Mouse (Mus musculus) left cerebral cortex, postnatal 36 days (tissue): Measurements from ENCODE around the gene Mtfr1l. TPM values are rescaled to one million over a fixed set of nuclear protein-coding genes. Genes with fewer than 3 reads are reported as not detected.
A peak's percentile ranks its signal among the peaks of the same experiment; 100 is the strongest.

ENCODE experiments used
- DNase-seq, 2 experiments: peaks; one replicate each; pipeline ENCODE4 v3.0.0; 2021 to 2022; ENCODE audit warnings: low spot score in 2 of 2, mixed read lengths in 1 of 2
- intact Hi-C: fragments of 180-260 bp; cut with DNase I; formaldehyde crosslinking; loops from one replicate; pipeline ENCODE4 v1.15.1; 2025
- total RNA-seq, 2 experiments: library from RNA; stranded (reverse); gene quantifications; 2 replicates each; pipeline ENCODE4 v1.2.3; 2021

Mtfr1l gene
- total RNA-seq, result 10 to 100 TPM; 61.9 to 70.2 TPM

DNA sequence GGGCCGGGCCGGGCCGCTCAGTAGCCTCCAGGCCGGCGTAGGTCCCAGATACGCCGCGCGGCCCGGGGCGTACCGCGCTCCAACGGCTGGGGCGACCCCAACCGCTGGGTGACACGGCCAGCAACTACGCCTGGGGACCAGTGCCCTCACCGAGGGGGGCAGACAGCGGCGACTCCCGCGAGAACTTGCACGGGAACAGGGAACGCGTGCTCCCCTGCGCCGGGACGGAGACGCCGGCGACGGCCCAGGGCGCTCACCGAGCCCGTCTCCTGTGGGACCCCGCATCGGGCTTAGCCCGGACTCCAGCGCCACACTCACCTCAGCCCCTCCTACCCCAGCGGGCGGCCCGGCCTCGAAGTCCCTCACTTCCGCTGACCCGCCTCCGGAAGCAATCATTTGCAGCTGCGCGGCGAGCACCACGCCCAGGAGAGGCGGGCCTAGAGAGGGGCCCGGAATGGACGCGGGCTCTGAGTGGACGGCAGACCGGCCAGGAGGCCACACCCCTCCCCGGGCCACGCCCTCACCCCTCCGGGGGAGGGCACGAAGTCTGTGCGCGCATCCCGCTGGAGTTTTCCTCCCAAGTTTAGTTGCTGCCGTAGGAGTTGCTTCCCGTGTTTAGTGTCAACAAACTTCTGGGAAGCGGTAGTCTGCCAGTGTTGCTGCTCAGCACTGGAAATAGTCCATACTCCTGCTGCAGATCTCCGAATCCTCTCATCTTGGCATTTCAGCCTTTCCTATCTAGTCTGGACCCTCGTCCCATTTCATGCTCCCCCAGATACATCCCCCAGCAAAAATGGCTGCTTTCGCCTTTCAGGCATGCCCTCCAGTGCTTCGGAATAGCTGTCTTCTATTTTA lies at the start of gene Mtfr1l:
TSS of gene Mtfr1l (minus strand) at position 456 of the 855 bp plus-strand sequence.
- intact Hi-C loops, result loop anchor here (2.0 kb wide), 1 partner anchor 18 kb away; no protein-coding TSS in a partner anchor
- DNase-seq, result peak; percentile 96 to 97

- no peak for DNase-seq
These were observed 48.3 kb upstream of the Mtfr1l start for GRCm38 (mm10) chr4:134583513-134583912.

DNA sequence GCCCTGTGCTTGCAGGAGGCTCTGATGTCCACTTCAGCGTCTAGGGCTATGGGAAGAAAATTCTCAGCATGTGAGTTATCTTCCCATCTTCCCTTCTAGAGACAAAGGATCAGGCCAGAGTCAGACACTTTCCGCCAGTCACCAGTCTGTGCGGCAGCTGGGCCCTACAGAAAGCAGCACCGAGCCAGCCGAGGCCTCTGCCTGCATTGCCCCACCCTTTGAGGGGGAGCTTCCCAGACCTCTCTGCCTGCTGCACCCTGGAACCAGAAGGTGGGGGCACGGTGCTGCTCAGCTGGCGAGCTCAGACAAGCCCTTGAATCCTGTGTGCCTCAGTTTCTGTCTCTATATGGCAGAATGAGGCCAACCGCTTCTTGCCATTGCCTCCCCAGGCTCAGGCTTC lies 46.2 kb upstream of the Mtfr1l start:
- intact Hi-C loops, result loop anchor here (5.0 kb wide), 1 partner anchor 51 kb away; no protein-coding TSS in a partner anchor
- no peak for DNase-seq

More at GRCm38 (mm10) chr4:134583513-134583912, 48.3 kb upstream of the Mtfr1l start:
- intact Hi-C loops, result loop anchor here (5.0 kb wide), 1 partner anchor 49 kb away; no protein-coding TSS in a partner anchor

DNA sequence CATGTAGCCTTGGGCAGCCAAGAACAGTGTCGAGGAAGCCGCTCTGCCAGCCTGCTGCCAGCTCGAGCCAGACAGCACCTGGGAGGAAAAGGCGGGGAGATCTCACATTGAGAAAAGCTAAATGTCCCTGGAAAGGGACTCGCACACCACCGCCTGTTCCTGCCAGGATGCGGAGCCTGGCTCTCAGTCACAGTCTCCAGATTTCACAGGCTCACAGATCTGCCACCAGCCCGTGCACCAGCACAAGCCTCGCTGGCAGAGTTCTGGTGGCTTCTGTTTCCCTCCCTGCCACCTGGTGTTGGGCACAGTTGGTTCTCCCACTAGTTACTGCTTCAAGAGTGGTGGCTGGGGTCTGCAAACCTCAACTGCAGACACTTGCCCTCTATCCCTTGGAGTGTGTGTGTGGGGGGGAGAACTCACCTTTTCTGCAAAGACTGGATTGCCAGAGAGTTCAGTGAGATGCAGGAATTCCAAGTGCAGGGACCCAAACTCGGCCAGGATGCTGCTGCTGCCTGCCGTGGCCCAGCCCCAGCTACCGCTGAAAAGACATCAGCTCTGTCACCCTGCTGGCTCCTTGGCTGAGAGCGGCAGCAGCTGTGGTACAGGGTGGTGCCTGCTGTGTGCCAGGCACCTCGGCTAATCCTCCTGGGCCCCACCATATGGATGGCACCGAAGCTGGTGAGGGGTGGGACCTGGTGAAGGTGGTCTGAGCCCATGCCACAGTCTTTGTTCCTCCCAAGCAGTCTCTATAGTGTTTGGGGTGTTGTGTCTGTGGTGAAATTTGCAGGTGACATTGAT lies 45.4 kb upstream of the Mtfr1l start:
- intact Hi-C loops, result loop anchor here (5.0 kb wide), 1 partner anchor 52 kb away; no protein-coding TSS in a partner anchor
- peak; percentile 72 to 87 for DNase-seq

- no peak for DNase-seq
- intact Hi-C loops, result loop anchor here (5.0 kb wide), 1 partner anchor 53 kb away; no protein-coding TSS in a partner anchor
These were observed 44.4 kb upstream of the Mtfr1l start for GRCm38 (mm10) chr4:134579620-134580019.

DNA sequence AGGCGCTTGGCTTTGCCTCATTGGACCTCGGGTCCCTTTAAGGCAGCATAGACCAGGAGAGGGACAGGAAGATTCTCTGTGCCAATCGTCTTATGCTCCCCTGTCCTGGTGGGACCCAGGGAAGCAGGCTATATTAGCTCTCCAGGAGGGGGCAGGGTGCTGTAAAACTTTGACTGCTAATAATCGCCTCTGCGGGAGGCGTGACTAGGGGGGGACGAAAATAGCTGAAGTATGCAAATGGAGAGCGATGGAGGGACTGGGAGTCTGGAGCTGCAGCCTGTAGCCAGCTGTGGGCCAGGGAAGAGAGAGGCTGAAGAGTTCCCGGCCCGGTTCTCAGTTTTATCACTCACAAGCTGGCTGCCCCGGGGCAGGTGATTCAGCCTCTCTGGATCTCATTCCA lies 44.0 kb upstream of the Mtfr1l start:
- DNase-seq, result no peak
- intact Hi-C loops, result no loop called here

- DNase-seq, result no peak
These were observed 43.2 kb upstream of the Mtfr1l start for GRCm38 (mm10) chr4:134578407-134578806.

GRCm38 (mm10) chr4:134577281-134577680 lies 42.1 kb upstream of the Mtfr1l start:
- intact Hi-C loops, result no loop called here

More at GRCm38 (mm10) chr4:134578407-134578806, 43.2 kb upstream of the Mtfr1l start:
- intact Hi-C loops, result no loop called here

GRCm38 (mm10) chr4:134575486-134575885 lies 40.3 kb upstream of the Mtfr1l start:
- DNase-seq, result no peak
- intact Hi-C loops, result no loop called here

More at GRCm38 (mm10) chr4:134577281-134577680, 42.1 kb upstream of the Mtfr1l start:
- DNase-seq, result no peak

DNA sequence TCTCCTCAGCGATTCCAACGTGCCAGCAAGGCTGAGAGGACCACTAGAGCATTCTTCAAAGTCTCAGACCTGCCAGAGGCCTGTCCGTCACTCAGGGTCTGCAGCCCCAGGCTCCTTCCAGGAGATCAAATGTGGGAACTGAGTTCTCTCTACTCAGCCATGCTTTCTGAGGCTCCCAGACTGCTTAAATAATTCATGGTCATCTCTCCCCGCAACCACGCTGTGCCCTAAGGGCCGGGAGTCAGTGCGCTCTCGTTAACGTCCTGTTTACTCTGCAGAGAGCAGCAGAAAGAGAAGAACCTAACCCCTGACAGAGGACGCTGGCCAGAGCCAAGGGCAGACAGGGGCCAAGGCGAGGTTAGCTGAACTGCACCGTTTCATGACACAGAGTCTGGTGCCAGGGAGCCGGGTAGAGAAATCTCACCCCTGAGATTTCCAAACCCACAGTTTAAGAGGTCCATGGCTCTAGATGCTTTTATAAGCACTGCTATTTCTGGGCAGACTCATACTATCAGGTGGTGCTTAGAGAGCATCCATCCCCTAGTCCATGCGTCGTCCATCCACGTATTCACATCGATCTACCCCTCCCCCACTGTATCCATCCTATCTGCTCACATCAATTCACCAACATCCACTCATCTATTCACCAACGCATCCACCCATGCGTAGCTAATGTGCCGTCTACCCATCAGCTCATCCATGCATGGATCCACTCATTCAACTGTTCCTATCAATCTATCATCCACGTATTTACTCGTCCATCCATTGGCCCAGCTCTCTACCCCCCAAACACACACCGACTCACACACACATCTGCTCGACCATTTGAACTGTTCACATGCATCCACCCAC lies 37.5 kb upstream of the Mtfr1l start:
- no peak for DNase-seq
- intact Hi-C loops, result no loop called here

DNA sequence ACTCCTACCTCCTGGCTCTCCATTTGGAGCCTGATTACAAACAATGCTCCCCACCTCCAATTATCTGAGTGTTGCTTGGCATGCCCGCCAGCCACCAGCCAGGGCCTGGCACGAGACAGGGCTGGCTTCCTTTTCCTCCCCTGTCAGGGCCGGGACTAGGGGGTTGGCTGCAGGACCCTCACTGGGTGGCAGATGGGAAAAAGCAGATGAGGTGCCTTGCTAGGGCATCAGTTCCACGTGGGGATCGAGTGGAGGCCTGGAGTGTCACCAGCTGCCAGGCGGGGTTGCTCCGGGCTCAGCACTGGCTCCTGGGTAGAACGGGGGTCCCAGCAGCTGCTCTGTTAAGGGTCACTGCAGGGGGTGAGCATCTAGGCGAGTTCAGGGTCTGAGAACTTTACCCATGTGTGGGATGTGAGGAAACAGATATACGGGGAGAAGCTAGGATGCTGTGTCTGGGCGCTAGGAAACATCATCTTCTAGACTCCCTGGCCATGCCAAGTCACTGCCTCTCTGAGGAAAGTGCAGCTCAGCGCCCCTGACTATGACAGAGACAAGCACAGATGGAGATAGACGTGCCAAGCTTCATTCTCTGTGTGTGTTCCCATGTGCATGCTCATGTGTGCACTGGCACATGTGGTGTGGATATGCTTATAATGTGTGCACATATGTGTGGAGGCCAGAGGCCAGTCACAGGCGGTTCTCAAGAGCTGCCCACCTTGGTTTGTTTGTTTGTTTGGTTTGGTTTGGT lies 35.7 kb upstream of the Mtfr1l start:
- DNase-seq, result no peak

DNA sequence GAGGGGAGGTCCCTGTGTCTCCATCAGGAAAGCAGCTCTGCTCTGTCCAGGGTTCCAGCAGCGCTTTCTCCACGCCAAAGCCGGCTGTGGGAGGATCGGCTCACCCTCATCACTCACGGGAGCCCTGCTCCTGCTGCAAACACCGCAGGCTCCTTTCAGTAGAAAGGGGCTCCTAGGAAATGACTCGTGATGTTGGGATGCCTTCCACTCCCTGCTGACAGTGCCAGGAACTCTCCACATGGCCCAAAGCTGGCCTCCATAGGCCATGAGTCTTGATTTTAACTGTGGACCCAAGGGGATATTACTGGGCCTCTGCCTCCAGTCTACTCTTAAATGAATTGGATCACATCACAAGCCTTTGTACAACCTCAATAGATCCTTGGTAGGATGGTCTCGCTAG lies 34.6 kb upstream of the Mtfr1l start:
- intact Hi-C loops, result no loop called here
- no peak for DNase-seq

More for the DNA sequence above, 35.7 kb upstream of the Mtfr1l start:
- intact Hi-C loops, result no loop called here

GRCm38 (mm10) chr4:134569205-134569604 lies 34.0 kb upstream of the Mtfr1l start:
- no peak for DNase-seq
- intact Hi-C loops, result no loop called here

- intact Hi-C loops, result no loop called here
- DNase-seq, result no peak
These were observed 32.4 kb upstream of the Mtfr1l start for GRCm38 (mm10) chr4:134567377-134568226.

GRCm38 (mm10) chr4:134564093-134564492 lies 28.9 kb upstream of the Mtfr1l start:
- intact Hi-C loops, result no loop called here
- DNase-seq, result no peak

- intact Hi-C loops, result no loop called here
These were observed 28.4 kb upstream of the Mtfr1l start for GRCm38 (mm10) chr4:134563624-134564023.

GRCm38 (mm10) chr4:134562014-134562413 lies 26.8 kb upstream of the Mtfr1l start:
- intact Hi-C loops, result no loop called here

More at GRCm38 (mm10) chr4:134563624-134564023, 28.4 kb upstream of the Mtfr1l start:
- no peak for DNase-seq

DNA sequence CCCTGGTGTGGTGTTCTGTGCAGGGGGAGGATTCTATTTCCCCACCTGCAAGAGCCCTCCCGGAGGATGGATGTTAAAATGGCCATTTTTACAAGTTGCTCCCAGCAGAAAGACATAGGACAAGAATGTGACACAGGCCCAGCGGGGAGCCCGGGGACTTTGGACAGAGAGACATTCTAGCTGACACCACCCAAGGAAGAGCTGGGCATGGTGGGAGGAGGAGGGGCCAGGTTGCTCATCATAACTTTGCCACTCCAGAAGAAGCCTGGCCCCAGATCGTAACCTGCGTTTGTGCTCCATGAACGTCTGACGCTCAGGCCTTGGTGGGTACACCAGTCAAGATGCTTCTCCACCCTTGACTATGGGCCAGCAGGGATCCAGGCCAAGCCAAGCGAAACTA lies 25.5 kb upstream of the Mtfr1l start:
- DNase-seq, result no peak
- intact Hi-C loops, result no loop called here

More at GRCm38 (mm10) chr4:134562014-134562413, 26.8 kb upstream of the Mtfr1l start:
- DNase-seq, result no peak
